Comparison of ENCODE assay signal across 18 mouse cellular contexts in the genomic region with DNA sequence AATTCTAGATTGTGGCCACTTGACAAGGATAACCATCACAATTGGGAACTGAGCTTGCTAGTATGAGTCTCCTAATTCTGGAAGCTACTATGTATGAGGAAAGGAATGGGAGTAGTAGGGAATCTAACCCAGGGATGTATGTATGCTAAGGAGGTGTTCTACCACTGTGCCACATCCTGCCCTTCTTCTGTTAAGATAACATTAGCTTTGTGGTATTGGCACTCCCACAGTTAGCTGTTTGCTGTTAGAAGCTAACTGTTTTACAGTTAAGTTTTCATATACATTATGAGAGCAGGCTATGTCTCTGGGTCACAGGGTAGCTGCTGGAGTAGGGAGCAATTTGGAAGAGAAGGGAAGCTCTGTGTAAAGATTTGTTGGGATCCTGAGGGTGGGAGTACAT.
"Had no signal": no experiment of that assay in that cellular context is flagged by ENCODE, and none has a peak within 500 bp of the region (broad histone marks: within the 10 kb centered on the region; RNA-seq: fewer than 3 reads in every experiment).

No protein-coding gene starts in this region.

- H3K4me3 ChIP-seq: liver, embryonic 15.5 days; lung, embryonic 15.5 days; midbrain, embryonic 13.5 days; midbrain, embryonic 15.5 days; neural tube, embryonic 12.5 days had no signal

- H3K36me3 ChIP-seq: liver, embryonic 15.5 days; lung, embryonic 15.5 days; midbrain, embryonic 13.5 days; midbrain, embryonic 15.5 days; neural tube, embryonic 12.5 days had no signal

- DNase-seq: liver, postnatal 0 days; lung, adult 2 months; lung, postnatal 14 days; lung, postnatal 36 days; right cerebral cortex, postnatal 14 days; right cerebral cortex, postnatal 4 days; spleen, adult 18-20 months; thymus, adult 18-20 months; thymus, postnatal 14 days; thymus, postnatal 36 days had no signal

- H3K27me3 ChIP-seq: liver, embryonic 15.5 days; lung, embryonic 15.5 days; midbrain, embryonic 15.5 days; neural tube, embryonic 12.5 days had no signal

- ATAC-seq: liver, postnatal 0 days; lung, postnatal 0 days; midbrain, embryonic 13.5 days; midbrain, embryonic 15.5 days had no signal

- H3K4me1 ChIP-seq: liver, embryonic 15.5 days; lung, embryonic 15.5 days; midbrain, embryonic 13.5 days; midbrain, embryonic 15.5 days; neural tube, embryonic 12.5 days had no signal

- H3K9me3 ChIP-seq: liver, embryonic 15.5 days; lung, embryonic 15.5 days; midbrain, embryonic 13.5 days; midbrain, embryonic 15.5 days; neural tube, embryonic 12.5 days had no signal

- H3K9ac ChIP-seq: liver, embryonic 15.5 days; liver, postnatal 0 days; lung, embryonic 15.5 days; midbrain, embryonic 13.5 days; midbrain, embryonic 15.5 days; neural tube, embryonic 12.5 days had no signal

- H3K27ac ChIP-seq: liver, embryonic 15.5 days; lung, embryonic 15.5 days; macrophage; midbrain, embryonic 13.5 days; midbrain, embryonic 15.5 days; neural tube, embryonic 12.5 days had no signal

- H3K4me2 ChIP-seq: liver, embryonic 15.5 days; lung, embryonic 15.5 days; midbrain, embryonic 11.5 days; midbrain, embryonic 13.5 days; midbrain, embryonic 15.5 days; neural tube, embryonic 12.5 days had no signal
